Mouse (Mus musculus): ENCODE measurements around the gene Cops9.

GRCm38 (mm10) chr1:92647026-92647425 lies 5.2 kb upstream of the Cops9 start:
- TF ChIP-seq GATA1 (IDR thresholded peaks at IDR 0.05; ENCODE audit: borderline replicate concordance, low read length), result no peak
- TF ChIP-seq POLR2AphosphoS5 (IDR thresholded peaks at IDR 0.05; ENCODE audit: insufficient replicate concordance, low read depth, low read length), result no peak

Data from G1E (cell line).